Mouse (Mus musculus): ENCODE results near the gene Rnf135. TPM values are rescaled to one million over a fixed set of nuclear protein-coding genes. Genes with fewer than 3 reads are reported as not detected.

Gene Rnf135
- total and polyA plus RNA-seq, 2 experiments from 2014 or later = 3.3 to 3.7 TPM

DNA sequence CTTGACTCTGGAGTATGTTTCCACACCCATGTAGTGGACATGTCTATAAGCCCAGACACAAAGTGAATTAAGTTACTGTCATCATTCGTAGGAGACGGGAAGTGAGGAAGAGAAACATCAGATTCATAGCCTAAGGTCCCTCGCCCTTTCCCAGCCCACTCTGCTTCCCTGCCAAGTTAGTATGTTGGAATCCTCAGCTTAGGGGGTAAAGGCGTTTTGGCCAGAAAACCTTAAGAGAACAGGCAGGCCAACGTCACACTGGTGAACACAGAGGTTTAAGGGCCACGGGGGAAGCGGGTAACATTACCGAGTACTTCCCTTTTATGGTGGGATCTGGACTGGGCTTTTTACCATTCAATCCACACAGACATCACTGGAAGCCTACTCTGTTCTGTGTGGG, 28.1 kb upstream of the Rnf135 start:
- H3K36me3 ChIP-seq (ENCODE audit: insufficient read depth, low read length) = no peaks in the 10 kb centered on the region
- DNase-seq (ENCODE audit: low spot score) (no peak), ATAC-seq (ENCODE audit: low FRiP score) (no peak)
- 83% methylated on average over 8 of the region's 8 CpGs for WGBS
- peaks cover 2% of the 10 kb centered on the region; the same call in 1 of the 2 replicates for H3K4me1 ChIP-seq (ENCODE audit: insufficient read depth, low read length)
- no peaks in the 10 kb centered on the region for H3K9me3 ChIP-seq (ENCODE audit: low read length)
- no peak overlapping the region for H3K4me2 ChIP-seq (ENCODE audit: low read depth, low read length, poor library complexity, severe bottlenecking)
- no peak for TF ChIP-seq CTCF (IDR thresholded peaks at IDR 0.05)
- no peak overlapping the region for H3K27ac ChIP-seq (ENCODE audit: low read depth, low read length)
- peaks cover 23% of the 10 kb centered on the region for H3K27me3 ChIP-seq (ENCODE audit: insufficient read depth, low read length)
- no peak overlapping the region for H3K9ac ChIP-seq (replicated peaks; ENCODE audit: low read length, poor library complexity, severe bottlenecking)
- no peak overlapping the region for H3K4me3 ChIP-seq (ENCODE audit: low read depth, low read length)

DNA sequence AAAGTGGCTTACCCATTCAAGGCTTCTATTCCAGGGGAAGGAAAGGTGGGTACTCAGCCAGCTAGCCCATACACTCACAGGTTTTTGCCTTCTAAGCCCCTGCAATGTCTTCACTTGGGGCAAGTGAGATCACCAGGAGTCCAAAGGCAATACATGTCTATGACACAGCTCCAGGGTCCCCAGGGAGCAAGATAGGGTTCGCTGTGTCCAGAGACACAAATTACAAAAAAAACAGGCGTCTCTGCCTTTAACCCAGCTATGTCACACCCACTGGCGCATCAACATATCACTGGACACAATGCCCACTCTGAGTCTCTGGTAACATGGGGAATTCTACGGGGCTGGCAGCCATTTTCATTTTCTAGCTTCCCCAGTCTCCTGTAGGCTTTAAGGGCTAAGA, 27.7 kb upstream of the Rnf135 start:
- ATAC-seq (ENCODE audit: low FRiP score) (no peak), DNase-seq (ENCODE audit: low spot score) (no peak)
- Histone ChIP-seq H3K27ac (ENCODE audit: low read depth, low read length) (no peak overlapping the region), H3K4me3 (ENCODE audit: low read depth, low read length) (no peak overlapping the region), H3K36me3 (ENCODE audit: insufficient read depth, low read length) (no peaks in the 10 kb centered on the region), H3K9me3 (ENCODE audit: low read length) (no peaks in the 10 kb centered on the region), H3K4me1 (ENCODE audit: insufficient read depth, low read length) (peaks cover 2% of the 10 kb centered on the region; the same call in 1 of the 2 replicates), H3K9ac (replicated peaks; ENCODE audit: low read length, poor library complexity, severe bottlenecking) (no peak overlapping the region), H3K4me2 (ENCODE audit: low read depth, low read length, poor library complexity, severe bottlenecking) (no peak overlapping the region), H3K27me3 (ENCODE audit: insufficient read depth, low read length) (peaks cover 23% of the 10 kb centered on the region)
- WGBS = 86% methylated on average over 4 of the region's 4 CpGs
- no peak for TF ChIP-seq CTCF (IDR thresholded peaks at IDR 0.05)

DNA sequence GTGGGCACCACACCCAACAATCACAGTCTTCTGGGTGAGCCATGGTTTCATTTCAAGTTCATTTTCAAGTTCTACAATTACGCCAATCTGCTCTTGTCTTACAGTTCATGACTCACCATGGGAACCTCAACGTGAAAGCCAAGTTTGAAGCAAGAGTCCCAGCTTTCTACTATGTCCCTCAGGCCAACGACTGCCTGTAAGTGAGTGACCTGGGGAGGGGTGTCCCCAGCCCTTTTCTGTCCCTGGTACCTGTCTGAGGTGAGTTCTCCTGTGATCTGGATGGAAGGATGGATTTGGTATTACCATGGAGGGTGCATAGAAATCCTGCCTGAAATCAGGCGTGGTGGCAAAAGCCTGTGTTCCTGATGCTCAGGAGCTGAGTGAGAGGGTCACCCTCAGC, 26.8 kb upstream of the Rnf135 start:
- ATAC-seq (ENCODE audit: low FRiP score) = no peak
- Histone ChIP-seq H3K36me3 (ENCODE audit: insufficient read depth, low read length) (no peaks in the 10 kb centered on the region), H3K4me2 (ENCODE audit: low read depth, low read length, poor library complexity, severe bottlenecking) (no peak overlapping the region), H3K9ac (replicated peaks; ENCODE audit: low read length, poor library complexity, severe bottlenecking) (no peak overlapping the region), H3K4me1 (ENCODE audit: insufficient read depth, low read length) (peaks cover 2% of the 10 kb centered on the region; the same call in 1 of the 2 replicates), H3K9me3 (ENCODE audit: low read length) (no peaks in the 10 kb centered on the region), H3K27ac (ENCODE audit: low read depth, low read length) (no peak overlapping the region), H3K4me3 (ENCODE audit: low read depth, low read length) (no peak overlapping the region), H3K27me3 (ENCODE audit: insufficient read depth, low read length) (peaks cover 23% of the 10 kb centered on the region)
- TF ChIP-seq CTCF (IDR thresholded peaks at IDR 0.05) = no peak
- DNase-seq (ENCODE audit: low spot score) = no peak
- WGBS = 89% methylated on average over 4 of the region's 4 CpGs

DNA sequence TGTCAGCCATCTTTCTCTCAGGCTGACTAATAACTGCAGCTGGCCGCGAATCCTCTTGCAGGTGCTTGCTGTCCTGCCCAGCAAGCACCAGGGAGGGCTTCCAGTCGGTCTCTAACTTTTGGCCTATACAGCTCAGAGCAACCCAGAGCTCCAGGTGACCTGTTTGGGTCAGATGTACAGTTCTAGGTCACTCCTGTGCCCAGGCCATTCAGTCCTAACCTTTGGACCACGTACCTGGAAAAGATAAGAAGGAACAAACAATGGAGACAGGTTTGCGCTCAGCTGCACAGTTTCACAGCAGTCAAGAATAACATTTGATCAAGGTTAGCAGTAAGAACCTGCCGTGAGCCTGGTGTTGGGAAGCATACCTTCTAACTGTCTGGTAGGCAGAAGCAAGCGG, 24.6 kb upstream of the Rnf135 start:
- Histone ChIP-seq H3K27me3 (ENCODE audit: insufficient read depth, low read length) (peaks cover 12% of the 10 kb centered on the region), H3K4me1 (ENCODE audit: insufficient read depth, low read length) (peaks cover 2% of the 10 kb centered on the region; the same call in 1 of the 2 replicates), H3K27ac (ENCODE audit: low read depth, low read length) (no peak overlapping the region), H3K4me2 (ENCODE audit: low read depth, low read length, poor library complexity, severe bottlenecking) (no peak overlapping the region), H3K36me3 (ENCODE audit: insufficient read depth, low read length) (no peaks in the 10 kb centered on the region), H3K9ac (replicated peaks; ENCODE audit: low read length, poor library complexity, severe bottlenecking) (no peak overlapping the region), H3K4me3 (ENCODE audit: low read depth, low read length) (no peak overlapping the region), H3K9me3 (ENCODE audit: low read length) (no peaks in the 10 kb centered on the region)
- no peak for TF ChIP-seq CTCF (IDR thresholded peaks at IDR 0.05)
- DNase-seq (ENCODE audit: low spot score) (no peak), ATAC-seq (ENCODE audit: low FRiP score) (no peak)
- WGBS = 92% methylated on average over 7 of the region's 7 CpGs

DNA sequence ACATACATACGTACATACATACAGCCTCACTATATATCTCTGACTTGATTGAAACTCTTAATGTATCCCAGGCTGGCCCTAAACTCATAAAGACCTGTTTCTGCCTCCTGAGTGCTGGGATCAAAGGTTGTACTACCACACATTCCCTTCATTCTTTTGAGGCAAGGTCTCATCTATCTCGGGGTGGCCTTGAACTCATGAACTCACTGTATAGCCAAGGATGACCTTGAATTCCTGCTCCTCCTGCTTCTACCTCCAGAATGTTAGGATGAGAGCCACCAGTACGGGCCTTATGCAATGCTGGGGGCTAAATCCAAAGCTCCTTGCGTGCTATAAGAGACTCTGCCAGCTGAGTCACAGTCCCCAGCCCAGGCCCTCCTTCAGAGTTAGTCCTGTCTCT, 22.6 kb upstream of the Rnf135 start:
- H3K9ac ChIP-seq (replicated peaks; ENCODE audit: low read length, poor library complexity, severe bottlenecking) = no peak overlapping the region
- ATAC-seq (ENCODE audit: low FRiP score) (no peak), DNase-seq (ENCODE audit: low spot score) (no peak)
- 79% methylated on average over 4 of the region's 4 CpGs for WGBS
- no peaks in the 10 kb centered on the region for H3K27me3 ChIP-seq (ENCODE audit: insufficient read depth, low read length)
- H3K4me3 ChIP-seq (ENCODE audit: low read depth, low read length) = no peak overlapping the region
- no peak overlapping the region for H3K27ac ChIP-seq (ENCODE audit: low read depth, low read length)
- no peaks in the 10 kb centered on the region for H3K9me3 ChIP-seq (ENCODE audit: low read length)
- no peak overlapping the region for H3K4me2 ChIP-seq (ENCODE audit: low read depth, low read length, poor library complexity, severe bottlenecking)
- no peaks in the 10 kb centered on the region for H3K36me3 ChIP-seq (ENCODE audit: insufficient read depth, low read length)
- no peaks in the 10 kb centered on the region for H3K4me1 ChIP-seq (ENCODE audit: insufficient read depth, low read length)
- no peak for TF ChIP-seq CTCF (IDR thresholded peaks at IDR 0.05)

DNA sequence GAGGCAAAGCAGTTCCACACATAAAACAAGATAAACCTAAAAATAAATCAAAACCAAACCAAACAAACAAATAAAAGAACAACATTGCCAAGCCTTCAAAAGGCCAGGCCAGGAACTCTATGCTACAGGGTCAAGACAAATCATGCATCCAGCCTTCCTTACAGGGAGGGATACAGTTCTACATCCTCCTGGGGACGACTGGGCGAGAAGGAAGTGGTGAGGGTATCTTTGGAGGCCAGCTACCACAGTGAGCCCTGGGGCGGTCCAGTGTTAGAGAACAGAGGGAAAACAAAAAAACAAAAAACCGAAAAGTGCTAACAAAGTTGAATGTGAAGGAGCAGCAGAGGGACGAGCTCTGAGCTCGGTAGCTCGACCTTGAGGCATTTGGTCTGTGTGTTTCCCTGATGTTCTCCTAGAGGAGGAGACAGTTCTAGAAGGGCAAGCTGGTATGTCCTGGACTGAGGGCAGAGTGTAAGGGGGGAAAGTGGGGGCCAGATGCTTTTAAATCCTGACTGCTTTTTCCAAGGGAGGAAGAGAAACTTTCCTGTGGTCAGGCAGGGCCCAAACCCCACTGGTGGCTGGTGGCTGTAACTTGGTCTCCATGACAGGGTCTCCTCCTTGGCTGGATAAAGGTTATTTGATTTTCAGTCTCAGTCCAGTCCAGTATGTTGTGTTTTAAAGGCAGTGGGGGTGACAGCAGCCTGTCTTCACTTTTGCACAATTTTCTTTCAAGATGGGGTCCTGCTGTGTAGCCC, 20.1 kb upstream of the Rnf135 start:
- DNase-seq (ENCODE audit: low spot score) (no peak), ATAC-seq (ENCODE audit: low FRiP score) (no peak)
- no peak for TF ChIP-seq CTCF (IDR thresholded peaks at IDR 0.05)
- 79% methylated on average over 7 of the region's 7 CpGs for WGBS
- Histone ChIP-seq H3K27me3 (ENCODE audit: insufficient read depth, low read length) (no peaks in the 10 kb centered on the region), H3K4me2 (ENCODE audit: low read depth, low read length, poor library complexity, severe bottlenecking) (no peak overlapping the region), H3K4me1 (ENCODE audit: insufficient read depth, low read length) (no peaks in the 10 kb centered on the region), H3K9ac (replicated peaks; ENCODE audit: low read length, poor library complexity, severe bottlenecking) (no peak overlapping the region), H3K27ac (ENCODE audit: low read depth, low read length) (no peak overlapping the region), H3K4me3 (ENCODE audit: low read depth, low read length) (no peak overlapping the region), H3K9me3 (ENCODE audit: low read length) (no peaks in the 10 kb centered on the region), H3K36me3 (ENCODE audit: insufficient read depth, low read length) (no peaks in the 10 kb centered on the region)
